Mouse (Mus musculus) neural tube, embryonic 11.5 days (tissue): Measurements from ENCODE around the gene Arhgap23. TPM values are rescaled to one million over a fixed set of nuclear protein-coding genes. Genes with fewer than 3 reads are reported as not detected.
A peak's percentile ranks its signal among the peaks of the same experiment; 100 is the strongest.

Experiments used
- ATAC-seq: fragments of 200-750 bp; cut with Nextera tagmentation; 2 replicates; pipeline ENCODE4 v1.8.0; 2017; ENCODE audit warnings: moderate number of reproducible peaks, mild to moderate bottlenecking, moderate TSS enrichment, moderate library complexity; ENCODE audit not compliant: insufficient read depth, low FRiP score, low TSS enrichment
- DNase-seq: peaks from one replicate; pipeline ENCODE4 v3.0.0-alpha.2; 2015; ENCODE audit warnings: low spot score
- H3K27ac ChIP-seq: fragments of 300-500 bp; sonication (generic); 2 replicates; pipeline ENCODE4 v1.5.1; 2014; ENCODE audit warnings: low read depth, mild to moderate bottlenecking, low read length
- H3K27me3 ChIP-seq: fragments of 300-500 bp; sonication (generic); 2 replicates; pipeline ENCODE4 v1.6.1; 2014; ENCODE audit warnings: mild to moderate bottlenecking, low read length, mixed read lengths; ENCODE audit not compliant: control insufficient read depth, insufficient read depth
- H3K36me3 ChIP-seq: fragments of 300-500 bp; sonication (generic); 2 replicates; pipeline ENCODE4 v1.6.1; 2014; ENCODE audit warnings: mild to moderate bottlenecking, low read length, moderate library complexity, mixed read lengths; ENCODE audit not compliant: control insufficient read depth, insufficient read depth
- H3K4me1 ChIP-seq: fragments of 300-500 bp; sonication (generic); 2 replicates; pipeline ENCODE4 v1.6.1; 2014; ENCODE audit warnings: low read length, mixed read lengths; ENCODE audit not compliant: control insufficient read depth, insufficient read depth
- H3K4me2 ChIP-seq: fragments of 300-500 bp; sonication (generic); 2 replicates; pipeline ENCODE4 v1.6.1; 2014; ENCODE audit warnings: low read depth, mild to moderate bottlenecking, moderate library complexity
- H3K4me3 ChIP-seq: fragments of 300-500 bp; sonication (generic); 2 replicates; pipeline ENCODE4 v1.5.1; 2014; ENCODE audit warnings: low read depth, low read length
- H3K9ac ChIP-seq: fragments of 300-500 bp; sonication (generic); 2 replicates; pipeline ENCODE4 v1.6.1; 2014; ENCODE audit warnings: mild to moderate bottlenecking, low read length
- H3K9me3 ChIP-seq: fragments of 300-500 bp; sonication (generic); 2 replicates; pipeline ENCODE4 v1.6.1; 2016; ENCODE audit warnings: low read length; ENCODE audit not compliant: control insufficient read depth
- WGBS: fragments of 180-500 bp; shearing (Covaris S2); extraction: QIAGEN DNeasy Blood & Tissue Kit; methylation state at CpG from one replicate; pipeline ENCODE4 v1.1.7; 2014; 5-methylcytosine and 5-hydroxymethylcytosine counted together
- polyA plus RNA-seq: library from polyadenylated mRNA; unstranded; fragments of >200 nt; fragmentation: Nextera tagmentation; extraction: Ambion mirVana; gene quantifications from 2 replicates; pipeline ENCODE4 v1.2.1, GENCODE M21; 2014

Arhgap23 gene
- polyA plus RNA-seq, 1 experiment from 2014 or later = 5.2 TPM

GRCm38 (mm10) chr11:97435808-97436491, 20.6 kb downstream of the Arhgap23 start:
- H3K36me3 ChIP-seq = no peaks in the 10 kb centered on the region
- no peak overlapping the region; the same call in 1 of the 2 replicates for H3K9ac ChIP-seq
- WGBS = 56% methylated on average over 12 of the region's 13 CpGs
- no peak overlapping the region for H3K4me3 ChIP-seq
- no peak for DNase-seq
- peaks cover 22% of the 10 kb centered on the region for H3K4me1 ChIP-seq
- H3K4me2 ChIP-seq = no peak overlapping the region
- no peak overlapping the region for H3K27ac ChIP-seq
- no peaks in the 10 kb centered on the region for H3K9me3 ChIP-seq
- H3K27me3 ChIP-seq = peaks cover 17% of the 10 kb centered on the region
- no peak for ATAC-seq

- no peaks in the 10 kb centered on the region for H3K9me3 ChIP-seq
- peaks cover 26% of the 10 kb centered on the region for H3K27me3 ChIP-seq
- 3% methylated on average over 5 of the region's 5 CpGs for WGBS
- H3K36me3 ChIP-seq = no peaks in the 10 kb centered on the region
- DNase-seq (peak; percentile 48), ATAC-seq (no peak)
- no peak overlapping the region; the same call in 1 of the 2 replicates for H3K27ac ChIP-seq
- no peak overlapping the region for H3K4me3 ChIP-seq
- H3K9ac ChIP-seq = no peak overlapping the region
- H3K4me2 ChIP-seq = no peak overlapping the region
- peaks cover 25% of the 10 kb centered on the region for H3K4me1 ChIP-seq
Observed at GRCm38 (mm10) chr11:97437745-97438144, 22.4 kb downstream of the Arhgap23 start.

GRCm38 (mm10) chr11:97438868-97439267, 23.5 kb downstream of the Arhgap23 start:
- H3K4me3 ChIP-seq = no peak overlapping the region
- peaks cover 25% of the 10 kb centered on the region for H3K4me1 ChIP-seq
- no peak for ATAC-seq
- no peak overlapping the region for H3K27ac ChIP-seq
- DNase-seq = no peak
- 55% methylated on average over 9 of the region's 9 CpGs for WGBS
- peaks cover 26% of the 10 kb centered on the region for H3K27me3 ChIP-seq
- H3K9ac ChIP-seq = no peak overlapping the region
- H3K4me2 ChIP-seq = no peak overlapping the region
- H3K9me3 ChIP-seq = no peaks in the 10 kb centered on the region
- no peaks in the 10 kb centered on the region for H3K36me3 ChIP-seq

GRCm38 (mm10) chr11:97439935-97440334, 24.6 kb downstream of the Arhgap23 start:
- H3K4me3 ChIP-seq = peak overlapping the region; percentile 37
- peaks cover 26% of the 10 kb centered on the region for H3K27me3 ChIP-seq
- DNase-seq (no peak), ATAC-seq (no peak)
- H3K4me1 ChIP-seq = peaks cover 21% of the 10 kb centered on the region
- no peaks in the 10 kb centered on the region for H3K36me3 ChIP-seq
- no peaks in the 10 kb centered on the region for H3K9me3 ChIP-seq
- H3K9ac ChIP-seq = peak overlapping the region; percentile 51
- H3K27ac ChIP-seq = no peak overlapping the region
- H3K4me2 ChIP-seq = peak overlapping the region; percentile 49
- WGBS = 5% methylated on average over 33 of the region's 37 CpGs

- Histone ChIP-seq H3K27ac (no peak overlapping the region), H3K4me2 (peak overlapping the region; percentile 49), H3K4me1 (peaks cover 16% of the 10 kb centered on the region), H3K9ac (peak overlapping the region; percentile 51), H3K4me3 (peak overlapping the region; percentile 37), H3K27me3 (peaks cover 26% of the 10 kb centered on the region), H3K9me3 (no peaks in the 10 kb centered on the region), H3K36me3 (0 out of 2 replicates have a peak, but pooled peaks cover 2% of the 10 kb centered on the region)
- WGBS = 3% methylated on average over 34 of the region's 34 CpGs
- DNase-seq (peak; percentile 48), ATAC-seq (no peak)
Observed at GRCm38 (mm10) chr11:97440441-97440881, 25.1 kb downstream of the Arhgap23 start.

- 64% methylated on average over 15 of the region's 15 CpGs for whole genome bisulfite sequencing
- peaks cover 16% of the 10 kb centered on the region for H3K4me1 ChIP-seq
- 0 out of 2 replicates have a peak, but pooled peaks cover 2% of the 10 kb centered on the region for H3K36me3 ChIP-seq
- peaks cover 26% of the 10 kb centered on the region for H3K27me3 ChIP-seq
- H3K4me2 ChIP-seq = peak overlapping the region; percentile 49; the same call in 1 of the 2 replicates
- no peak overlapping the region for H3K9ac ChIP-seq
- no peaks in the 10 kb centered on the region for H3K9me3 ChIP-seq
- no peak for ATAC-seq
- DNase-seq = no peak
- H3K4me3 ChIP-seq = peak overlapping the region; percentile 37; the same call in 1 of the 2 replicates
- no peak overlapping the region for H3K27ac ChIP-seq
Observed at GRCm38 (mm10) chr11:97441036-97441657, 25.8 kb downstream of the Arhgap23 start.

GRCm38 (mm10) chr11:97441658-97442125, 26.4 kb downstream of the Arhgap23 start:
- no peak overlapping the region for H3K9ac ChIP-seq

GRCm38 (mm10) chr11:97442891-97443675, 27.8 kb downstream of the Arhgap23 start:
- 0 out of 2 replicates have a peak, but pooled peaks cover 2% of the 10 kb centered on the region for H3K36me3 ChIP-seq
- peaks cover 26% of the 10 kb centered on the region for H3K27me3 ChIP-seq
- ATAC-seq (no peak), DNase-seq (no peak)
- no peak overlapping the region for H3K4me3 ChIP-seq
- 90% methylated on average over 11 of the region's 11 CpGs for WGBS
- no peaks in the 10 kb centered on the region for H3K9me3 ChIP-seq
- peaks cover 10% of the 10 kb centered on the region for H3K4me1 ChIP-seq
- H3K27ac ChIP-seq = no peak overlapping the region
- no peak overlapping the region for H3K9ac ChIP-seq
- H3K4me2 ChIP-seq = no peak overlapping the region

More at GRCm38 (mm10) chr11:97441658-97442125, 26.4 kb downstream of the Arhgap23 start:
- Histone ChIP-seq H3K4me1 (peaks cover 16% of the 10 kb centered on the region), H3K4me3 (no peak overlapping the region), H3K4me2 (peak overlapping the region; percentile 17), H3K36me3 (0 out of 2 replicates have a peak, but pooled peaks cover 2% of the 10 kb centered on the region), H3K27me3 (peaks cover 26% of the 10 kb centered on the region), H3K9me3 (no peaks in the 10 kb centered on the region), H3K27ac (no peak overlapping the region)
- ATAC-seq (no peak), DNase-seq (no peak)
- 18% methylated on average over 3 of the region's 3 CpGs for WGBS
